Mouse (Mus musculus): ENCODE measurements at regions not wholly inside any gene's neighbourhood (a gene's known extent, or its start where the extent isn't known, plus 50 kb on each side); places are given as distances from the start of the nearest gene placed in this dataset.

DNA sequence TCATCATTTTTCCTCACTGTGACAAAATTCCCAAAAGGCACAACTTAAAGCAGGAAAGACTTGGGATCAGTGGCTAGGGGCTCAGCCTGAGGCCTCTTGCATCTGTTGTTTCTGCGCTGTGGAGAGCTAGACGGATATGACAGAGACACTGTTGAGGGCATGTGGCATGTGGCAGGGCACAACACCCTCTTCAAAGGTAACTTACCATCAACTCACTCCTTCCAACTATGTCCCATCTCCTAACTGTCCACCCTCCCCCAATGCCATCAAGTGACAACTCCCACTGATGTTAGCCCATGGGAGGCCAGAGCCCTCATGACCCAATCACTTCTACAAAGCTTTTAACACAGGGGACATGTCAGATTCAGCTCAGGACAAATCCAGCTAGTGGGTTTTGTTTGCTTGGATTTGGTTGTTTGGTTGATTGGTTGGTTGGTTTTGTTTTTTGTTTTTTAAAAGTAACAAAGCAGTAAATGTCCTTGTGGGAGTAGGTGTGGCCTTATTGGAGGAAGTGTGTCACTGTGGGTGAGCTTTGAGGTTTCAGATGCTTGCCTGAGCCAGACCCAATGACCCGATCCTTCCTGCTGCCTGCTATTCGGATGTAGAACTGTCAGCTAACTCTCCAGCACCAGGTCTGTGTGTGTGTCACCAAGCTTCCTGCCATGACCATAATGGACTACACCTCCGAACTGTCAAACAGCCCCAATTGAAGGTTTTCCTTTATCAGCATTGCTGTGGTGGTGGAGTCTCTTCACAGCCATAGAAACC, 53.2 kb upstream of the Lef1 start:
- no peaks in the 10 kb centered on the region for H3K4me1 ChIP-seq (replicated peaks; ENCODE audit: control insufficient read depth in 2 of 2, insufficient read depth in 2 of 2, low read length in 1 of 2)
- no peak overlapping the region for H3K4me3 ChIP-seq (ENCODE audit: insufficient read depth in 1 of 2, low read depth in 2 of 2, low read length in 2 of 2)
- TF ChIP-seq CTCF (IDR thresholded peaks at IDR 0.05; ENCODE audit: low read depth): no peak
- TF ChIP-seq EP300 (IDR thresholded peaks at IDR 0.05; ENCODE audit: low read depth): no peak
- H3K9ac ChIP-seq (replicated peaks): no peak overlapping the region
- no peak for DNase-seq (ENCODE audit: low read depth in 3 of 3, low spot score in 3 of 3)
- no peak overlapping the region for H3K4me2 ChIP-seq (ENCODE audit: low read depth)
- 37% methylated on average over 5 of the region's 5 CpGs for WGBS (ENCODE audit: insufficient replicate concordance)
- no peaks in the 10 kb centered on the region for H3K9me3 ChIP-seq (ENCODE audit: control insufficient read depth, low read length)
- H3K27ac ChIP-seq: no peak overlapping the region
- H3K27me3 ChIP-seq (ENCODE audit: control insufficient read depth, insufficient read depth, low read length): no peaks in the 10 kb centered on the region
- ATAC-seq (ENCODE audit: insufficient read depth): no peak
- no peaks in the 10 kb centered on the region for H3K36me3 ChIP-seq (replicated peaks; ENCODE audit: control insufficient read depth, insufficient read depth, low read depth)

DNA sequence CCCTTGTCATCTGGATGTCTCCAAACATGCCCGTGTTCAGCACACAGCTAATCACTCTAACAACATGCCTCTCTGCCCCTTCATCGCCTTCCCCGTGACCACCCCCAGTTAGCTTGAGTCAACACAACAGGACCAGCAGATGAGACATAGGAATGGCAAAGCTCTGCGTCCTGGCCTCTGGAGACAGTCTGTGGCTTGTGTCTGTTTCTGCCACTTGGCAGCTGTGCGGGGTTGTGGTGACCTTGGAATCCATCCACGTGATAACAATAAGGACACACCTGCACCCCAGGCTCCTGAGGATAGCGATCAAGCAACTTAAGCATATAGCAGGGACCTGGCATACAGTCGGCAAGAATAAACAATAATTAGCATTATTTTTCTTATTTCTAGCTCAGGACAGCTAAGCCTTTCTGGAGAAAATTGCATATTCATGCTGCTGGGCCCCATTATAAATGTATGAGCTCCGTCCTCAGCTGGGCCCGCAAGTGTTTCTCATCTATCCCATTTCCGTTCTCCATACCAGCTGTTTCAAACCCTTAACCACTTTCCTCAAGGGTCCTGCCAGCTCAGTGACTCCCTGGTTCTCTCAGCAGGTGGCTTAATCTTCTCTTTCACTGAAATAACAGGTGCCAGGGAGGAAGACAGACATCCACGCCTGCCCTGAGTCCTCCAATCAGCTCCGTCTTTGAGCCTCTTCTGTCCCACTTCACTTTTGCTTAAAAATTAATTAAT, 55.9 kb upstream of the Lef1 start:
- Histone ChIP-seq H3K27ac (no peak overlapping the region), H3K4me1 (replicated peaks; ENCODE audit: control insufficient read depth in 2 of 2, insufficient read depth in 2 of 2, low read length in 1 of 2) (no peaks in the 10 kb centered on the region), H3K9ac (replicated peaks) (no peak overlapping the region), H3K9me3 (ENCODE audit: control insufficient read depth, low read length) (no peaks in the 10 kb centered on the region), H3K4me2 (ENCODE audit: low read depth) (no peak overlapping the region), H3K36me3 (replicated peaks; ENCODE audit: control insufficient read depth, insufficient read depth, low read depth) (no peaks in the 10 kb centered on the region), H3K4me3 (ENCODE audit: insufficient read depth in 1 of 2, low read depth in 2 of 2, low read length in 2 of 2) (no peak overlapping the region), H3K27me3 (ENCODE audit: control insufficient read depth, insufficient read depth, low read length) (no peaks in the 10 kb centered on the region)
- ATAC-seq (ENCODE audit: insufficient read depth) (no peak), DNase-seq (ENCODE audit: low read depth in 3 of 3, low spot score in 3 of 3) (no peak)
- TF ChIP-seq EP300 (IDR thresholded peaks at IDR 0.05; ENCODE audit: low read depth) (no peak), CTCF (IDR thresholded peaks at IDR 0.05; ENCODE audit: low read depth) (no peak)
- 73% methylated on average over 13 of the region's 13 CpGs for whole genome bisulfite sequencing (ENCODE audit: insufficient replicate concordance)

DNA sequence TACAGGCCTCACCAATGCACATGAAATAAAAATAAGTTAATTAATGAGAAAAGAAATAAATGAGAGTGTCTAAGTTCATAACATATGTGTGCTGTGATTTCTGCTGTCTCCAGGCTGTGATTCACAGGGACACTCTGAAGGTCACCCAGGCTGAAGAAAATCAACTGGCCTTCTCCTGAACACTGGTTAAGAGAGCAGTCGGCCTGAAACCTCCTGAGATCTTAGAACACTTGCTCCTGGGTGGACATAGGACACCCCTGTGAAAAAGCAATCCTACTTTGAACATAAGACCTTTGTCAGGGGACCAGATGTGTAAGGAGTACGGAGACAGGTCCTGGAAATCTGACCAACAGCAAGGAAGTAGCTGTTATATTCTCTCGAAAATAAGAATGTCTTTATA, 62.6 kb upstream of the Lef1 start:
- Histone ChIP-seq H3K9me3 (ENCODE audit: control insufficient read depth, low read length) (no peaks in the 10 kb centered on the region), H3K27ac (no peak overlapping the region), H3K4me3 (ENCODE audit: insufficient read depth in 1 of 2, low read depth in 2 of 2, low read length in 2 of 2) (no peak overlapping the region), H3K4me2 (ENCODE audit: low read depth) (no peak overlapping the region), H3K27me3 (ENCODE audit: control insufficient read depth, insufficient read depth, low read length) (no peaks in the 10 kb centered on the region), H3K4me1 (replicated peaks; ENCODE audit: control insufficient read depth in 2 of 2, insufficient read depth in 2 of 2, low read length in 1 of 2) (no peaks in the 10 kb centered on the region), H3K9ac (replicated peaks) (no peak overlapping the region), H3K36me3 (replicated peaks; ENCODE audit: control insufficient read depth, insufficient read depth, low read depth) (no peaks in the 10 kb centered on the region)
- DNase-seq (ENCODE audit: low read depth in 3 of 3, low spot score in 3 of 3) (no peak), ATAC-seq (ENCODE audit: insufficient read depth) (no peak)
- 46% methylated on average over 3 of the region's 3 CpGs for WGBS (ENCODE audit: insufficient replicate concordance)
- TF ChIP-seq EP300 (IDR thresholded peaks at IDR 0.05; ENCODE audit: low read depth): no peak
- no peak for TF ChIP-seq CTCF (IDR thresholded peaks at IDR 0.05; ENCODE audit: low read depth)

DNA sequence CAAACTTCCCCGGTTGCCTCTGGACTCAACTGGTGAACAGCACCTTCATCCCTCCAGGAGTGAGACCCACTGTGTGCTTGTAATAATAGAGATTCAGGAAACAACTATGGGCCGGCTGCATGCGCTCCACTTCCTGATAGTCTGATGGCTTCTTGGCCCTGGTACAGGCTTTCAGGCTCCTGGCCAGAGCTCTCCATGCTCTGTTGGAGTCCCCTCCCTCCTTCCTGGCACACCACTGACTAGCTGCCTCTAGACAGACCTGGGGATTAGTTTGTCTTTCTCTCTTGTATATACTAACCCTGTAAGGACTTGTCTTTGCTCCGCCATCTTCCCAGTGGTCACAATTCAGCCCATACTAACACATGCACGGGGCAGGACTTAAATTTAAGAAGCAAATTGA, 63.9 kb upstream of the Lef1 start:
- Histone ChIP-seq H3K36me3 (replicated peaks; ENCODE audit: control insufficient read depth, insufficient read depth, low read depth) (no peaks in the 10 kb centered on the region), H3K27ac (no peak overlapping the region), H3K4me2 (ENCODE audit: low read depth) (no peak overlapping the region), H3K9ac (replicated peaks) (no peak overlapping the region), H3K4me1 (replicated peaks; ENCODE audit: control insufficient read depth in 2 of 2, insufficient read depth in 2 of 2, low read length in 1 of 2) (no peaks in the 10 kb centered on the region), H3K9me3 (ENCODE audit: control insufficient read depth, low read length) (no peaks in the 10 kb centered on the region), H3K4me3 (ENCODE audit: insufficient read depth in 1 of 2, low read depth in 2 of 2, low read length in 2 of 2) (no peak overlapping the region), H3K27me3 (ENCODE audit: control insufficient read depth, insufficient read depth, low read length) (no peaks in the 10 kb centered on the region)
- ATAC-seq (ENCODE audit: insufficient read depth): no peak
- whole genome bisulfite sequencing (ENCODE audit: insufficient replicate concordance): 62% methylated on average over 5 of the region's 5 CpGs
- TF ChIP-seq EP300 (IDR thresholded peaks at IDR 0.05; ENCODE audit: low read depth) (no peak), CTCF (IDR thresholded peaks at IDR 0.05; ENCODE audit: low read depth) (no peak)
- DNase-seq (ENCODE audit: low read depth in 3 of 3, low spot score in 3 of 3): no peak

DNA sequence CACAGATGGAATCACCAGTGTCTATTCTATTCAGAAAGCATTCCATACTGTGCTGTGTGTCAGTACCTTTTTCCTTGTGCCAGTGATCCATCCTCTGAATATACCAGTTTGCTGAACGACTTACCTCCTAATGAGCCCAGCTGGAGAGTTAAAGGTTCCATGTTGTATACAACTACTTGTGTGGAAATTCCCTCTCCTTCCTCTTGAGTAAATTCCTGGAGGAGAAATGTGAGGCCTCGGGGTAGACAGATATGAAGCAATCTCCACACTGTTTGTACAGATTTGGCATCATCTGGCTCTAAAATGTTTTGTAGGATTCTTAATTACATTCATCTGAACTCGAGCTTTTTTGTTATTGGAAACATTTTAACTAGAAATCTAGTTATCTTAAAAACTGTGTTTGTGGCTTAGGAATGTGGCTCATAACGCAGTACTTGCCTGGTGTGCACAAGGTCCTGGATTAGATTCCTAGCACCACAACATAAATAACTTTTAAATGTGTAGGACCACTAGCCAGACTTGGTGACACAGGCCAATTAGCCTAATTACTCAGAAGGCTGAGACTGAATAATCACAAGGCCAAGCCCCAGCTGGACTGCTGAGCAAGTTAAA, 70.0 kb upstream of the Lef1 start:
- H3K4me3 ChIP-seq (ENCODE audit: insufficient read depth in 1 of 2, low read depth in 2 of 2, low read length in 2 of 2): no peak overlapping the region
- no peak overlapping the region for H3K27ac ChIP-seq
- H3K9ac ChIP-seq (replicated peaks): no peak overlapping the region
- H3K27me3 ChIP-seq (ENCODE audit: control insufficient read depth, insufficient read depth, low read length): no peaks in the 10 kb centered on the region
- H3K4me2 ChIP-seq (ENCODE audit: low read depth): no peak overlapping the region
- H3K9me3 ChIP-seq (ENCODE audit: control insufficient read depth, low read length): no peaks in the 10 kb centered on the region
- TF ChIP-seq EP300 (IDR thresholded peaks at IDR 0.05; ENCODE audit: low read depth) (no peak), CTCF (IDR thresholded peaks at IDR 0.05; ENCODE audit: low read depth) (no peak)
- H3K36me3 ChIP-seq (replicated peaks; ENCODE audit: control insufficient read depth, insufficient read depth, low read depth): no peaks in the 10 kb centered on the region
- no peak for DNase-seq (ENCODE audit: low read depth in 3 of 3, low spot score in 3 of 3)
- 46% methylated on average over 4 of the region's 4 CpGs for WGBS (ENCODE audit: insufficient replicate concordance)
- no peaks in the 10 kb centered on the region for H3K4me1 ChIP-seq (replicated peaks; ENCODE audit: control insufficient read depth in 2 of 2, insufficient read depth in 2 of 2, low read length in 1 of 2)
- no peak for ATAC-seq (ENCODE audit: insufficient read depth)

All from liver, embryonic 14.5 days (tissue).